Mouse (Mus musculus): ENCODE results near the gene Dbr1.

DNA sequence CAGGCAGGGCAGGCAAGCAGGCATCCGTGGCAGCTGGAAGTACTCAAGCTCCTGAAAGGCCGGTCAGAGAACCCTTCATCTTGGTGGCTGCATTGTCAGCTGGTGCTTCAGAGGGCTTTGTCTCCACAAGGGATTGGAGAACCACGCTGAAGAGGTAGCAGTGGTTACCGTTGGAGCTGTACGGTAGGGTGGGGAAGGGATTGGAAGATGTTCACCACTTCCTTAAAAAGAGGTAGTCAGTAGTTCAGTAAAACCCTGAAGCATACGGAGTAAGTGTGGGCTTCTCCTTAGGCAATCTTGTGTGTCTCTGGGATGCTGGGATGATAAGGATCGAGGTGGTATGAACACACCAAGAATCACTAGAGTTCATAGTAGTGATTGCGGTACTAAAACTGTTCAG lies 15.5 kb downstream of the Dbr1 start:
- TF ChIP-seq CTCF (conservative IDR thresholded peaks at IDR 0.05; ENCODE audit: insufficient read depth, insufficient read length, low read depth, low read length) (no peak), POLR2A (IDR thresholded peaks at IDR 0.05; ENCODE audit: low read depth, low read length) (no peak)
